Mouse (Mus musculus): ENCODE data around the gene Rsf1. TPM values are rescaled to one million over a fixed set of nuclear protein-coding genes. Genes with fewer than 3 reads are reported as not detected.

The Rsf1 gene
- polyA plus RNA-seq, 1 experiment from 2014 or later: 7.4 TPM

Other genes with a start within 250 kb of the Rsf1 start
- 0.07 and 0.14 TPM in 2 replicates for gene Usp35, start 247.9 kb upstream of the Rsf1 start, polyA plus RNA-seq (2015; fragmentation: Nextera tagmentation; extraction: Ambion mirVana)
- 0.92 and 1.0 TPM in 2 replicates for gene Kctd21, start 247.6 kb upstream of the Rsf1 start, polyA plus RNA-seq (2015; fragmentation: Nextera tagmentation; extraction: Ambion mirVana)
- gene Alg8, start 208.3 kb upstream of the Rsf1 start, polyA plus RNA-seq (2015; fragmentation: Nextera tagmentation; extraction: Ambion mirVana): 41.3 and 45.9 TPM in 2 replicates
- gene Ndufc2, start 179.9 kb upstream of the Rsf1 start, polyA plus RNA-seq (2015; fragmentation: Nextera tagmentation; extraction: Ambion mirVana): 221 and 241 TPM in 2 replicates
- 0.12 TPM in 1 of 2 replicates, not detected in the other for gene Thrsp, start 162.2 kb upstream of the Rsf1 start, polyA plus RNA-seq (2015; fragmentation: Nextera tagmentation; extraction: Ambion mirVana)
- 10.6 and 10.7 TPM in 2 replicates for gene Kctd14, start 128.6 kb upstream of the Rsf1 start, polyA plus RNA-seq (2015; fragmentation: Nextera tagmentation; extraction: Ambion mirVana)
- gene Ints4, start 98.9 kb upstream of the Rsf1 start, polyA plus RNA-seq (2015; fragmentation: Nextera tagmentation; extraction: Ambion mirVana): 22.0 and 24.7 TPM in 2 replicates
- gene Aamdc, start 392 bp upstream of the Rsf1 start, polyA plus RNA-seq (2015; fragmentation: Nextera tagmentation; extraction: Ambion mirVana): 15.9 and 16.0 TPM in 2 replicates
- 104 and 110 TPM in 2 replicates for gene Clns1a, start 116.7 kb downstream of the Rsf1 start, polyA plus RNA-seq (2015; fragmentation: Nextera tagmentation; extraction: Ambion mirVana)
- gene Aqp11, start 158.4 kb downstream of the Rsf1 start, polyA plus RNA-seq (2015; fragmentation: Nextera tagmentation; extraction: Ambion mirVana): 15.6 and 15.9 TPM in 2 replicates
- 6.7 and 8.8 TPM in 2 replicates for gene Pak1, start 208.7 kb downstream of the Rsf1 start, polyA plus RNA-seq (2015; fragmentation: Nextera tagmentation; extraction: Ambion mirVana)